Mouse (Mus musculus): ENCODE data around the gene Flvcr2.

DNA sequence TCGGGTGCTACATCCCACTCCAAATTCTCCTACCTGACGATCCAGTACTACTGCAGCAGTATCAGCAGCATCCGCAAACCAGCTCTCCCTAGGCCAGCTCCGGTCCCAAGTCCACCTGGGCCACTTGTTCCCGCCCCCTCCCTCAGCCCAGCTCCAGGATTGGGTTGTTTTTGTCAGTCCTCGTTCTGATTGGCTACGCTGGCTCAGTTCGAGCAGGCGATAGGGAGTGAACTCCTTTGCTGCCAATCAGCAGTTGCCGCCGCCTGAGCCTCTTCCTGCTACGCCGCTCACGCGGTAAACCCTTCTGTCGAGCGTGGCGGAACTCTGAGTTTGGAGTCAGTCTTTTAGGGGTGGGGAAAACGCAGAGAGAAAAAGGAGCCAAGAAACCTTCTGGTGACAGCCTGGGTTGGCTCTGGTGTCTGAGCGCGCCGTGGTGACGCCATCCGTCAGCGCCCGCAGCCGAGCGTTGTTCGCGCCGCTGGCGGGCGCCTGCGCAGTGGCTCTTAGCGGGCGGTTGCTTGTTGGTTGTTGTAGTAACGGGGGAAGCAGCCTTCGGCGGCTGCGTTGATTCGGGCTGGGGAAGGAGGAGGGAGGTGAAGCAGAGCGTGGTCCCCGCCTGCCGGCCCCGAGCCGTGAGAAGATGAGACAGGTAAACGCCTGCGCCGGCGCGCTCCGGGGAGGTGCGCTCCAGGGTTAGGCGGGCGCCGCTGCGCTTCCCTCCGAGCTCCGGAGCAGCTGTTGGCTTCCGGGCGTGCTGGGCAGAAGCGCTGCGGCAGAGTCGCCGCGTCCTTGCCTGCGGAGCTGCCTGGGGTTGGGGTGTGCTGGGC is 78.3 kb downstream of the Flvcr2 start, which contains the start of the genes Erg28 and Ttll5:
- TF ChIP-seq CTCF (IDR thresholded peaks at IDR 0.05; ENCODE audit: low read depth, low read length) (no peak), POLR2A (IDR thresholded peaks at IDR 0.05; ENCODE audit: extremely low read depth, insufficient read depth, low read length) (peak; percentile 67)

Measured in liver, adult 2 months (tissue).